Mouse (Mus musculus): Measurements from ENCODE around the gene Calm2.
A peak's percentile ranks its signal among the peaks of the same experiment; 100 is the strongest.

Calm2 gene

DNA sequence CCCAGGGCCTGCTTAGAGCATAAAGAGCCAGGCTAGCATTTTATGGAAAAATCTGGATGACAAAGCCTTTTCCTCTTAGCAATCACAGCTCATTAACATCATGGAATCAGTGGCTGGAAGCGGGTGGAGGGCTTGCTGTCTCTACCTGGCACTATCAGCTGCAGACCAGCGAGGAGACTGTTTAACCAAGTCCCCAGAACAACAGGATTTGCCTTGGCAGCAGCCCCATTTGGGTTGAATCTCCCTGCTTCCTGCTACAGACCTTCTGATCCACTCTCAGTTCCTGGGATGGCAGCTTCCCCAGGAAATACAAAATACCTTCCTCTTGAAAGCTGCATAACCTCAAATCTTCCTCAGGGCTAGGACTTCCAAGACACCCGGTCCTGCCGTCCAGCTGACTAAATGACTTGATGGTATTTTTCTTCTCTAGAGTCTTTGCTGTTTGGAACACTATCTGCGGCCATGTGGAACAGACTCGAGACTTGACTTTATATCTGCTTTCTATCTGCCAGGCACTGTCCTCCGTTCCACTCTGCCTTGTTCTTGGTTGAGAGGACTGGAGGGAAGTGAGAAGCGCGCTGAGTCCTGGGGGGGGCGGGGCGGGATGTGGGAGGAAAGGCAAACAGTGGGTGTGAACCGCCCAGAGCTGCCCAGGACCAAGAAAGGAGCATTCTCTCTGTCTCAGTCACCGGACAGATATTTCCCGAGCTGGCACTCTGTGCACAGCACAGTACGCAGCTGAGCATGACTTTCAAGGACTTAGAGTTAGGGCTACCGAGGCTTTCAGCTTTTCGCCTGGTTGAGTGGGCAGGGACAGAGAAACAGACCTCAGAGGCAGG lies 12.4 kb upstream of the Calm2 start:
- no peak for DNase-seq (ENCODE audit: low spot score)

DNA sequence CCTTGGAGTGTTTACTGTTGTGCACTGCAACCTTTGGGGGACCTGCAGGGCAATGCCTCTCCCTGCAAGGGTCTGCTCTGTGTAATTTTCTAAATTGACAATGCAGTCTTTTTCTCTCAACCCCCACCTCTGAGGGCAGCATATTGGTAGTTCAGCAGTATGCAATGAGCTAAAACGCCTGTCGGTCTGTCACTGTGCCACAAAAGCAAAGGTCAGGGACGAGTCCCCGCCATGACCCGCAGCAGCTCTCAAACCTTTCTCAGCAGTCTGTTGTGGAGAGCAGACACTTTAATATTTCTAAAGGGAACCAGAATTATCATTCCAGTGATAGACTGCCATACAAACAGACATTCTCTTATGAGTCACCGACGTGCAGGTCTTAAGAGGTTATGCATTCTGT lies 11.2 kb upstream of the Calm2 start:
- no peak for DNase-seq (ENCODE audit: low spot score)

DNA sequence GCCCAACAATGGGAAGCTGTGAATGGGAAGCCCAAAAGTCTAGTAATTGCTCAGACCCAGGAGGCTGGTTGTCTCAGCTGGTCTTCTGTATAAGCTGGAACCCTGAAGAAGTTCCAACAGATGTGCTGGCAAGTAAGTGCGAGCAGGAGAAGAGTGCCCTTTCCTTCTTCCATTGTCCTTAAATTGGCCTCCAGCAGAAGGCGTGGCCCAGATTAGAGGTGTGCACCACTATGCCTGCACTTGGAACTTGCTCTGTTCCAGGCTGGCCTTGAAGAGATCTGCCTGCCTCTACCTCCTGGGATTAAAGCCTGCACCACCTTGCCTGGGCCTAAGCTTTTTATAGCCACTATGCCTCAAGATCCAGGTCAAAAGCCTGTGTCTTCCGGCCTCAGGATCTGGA lies 7.4 kb upstream of the Calm2 start:
- no peak for DNase-seq (ENCODE audit: low spot score)

DNA sequence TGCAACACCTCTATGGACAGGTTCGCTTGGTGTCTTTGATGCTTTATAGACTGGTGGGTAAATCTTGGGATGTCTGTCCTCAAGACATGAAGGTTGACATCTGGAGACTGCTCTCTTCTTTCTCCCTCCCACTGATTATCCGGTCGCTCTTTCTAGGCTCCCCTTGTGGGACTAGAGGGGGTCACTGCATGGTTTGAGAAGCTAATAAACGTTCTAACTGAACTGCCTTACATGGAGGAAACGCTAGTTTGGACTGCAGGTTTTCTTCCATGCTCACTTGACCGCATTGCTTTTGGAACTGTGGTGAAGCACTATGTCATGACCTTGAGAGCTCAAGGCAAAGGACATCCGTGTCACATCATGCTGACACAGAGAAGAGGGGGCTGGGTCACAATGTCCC lies 6.6 kb upstream of the Calm2 start:
- no peak for DNase-seq (ENCODE audit: low spot score)

DNA sequence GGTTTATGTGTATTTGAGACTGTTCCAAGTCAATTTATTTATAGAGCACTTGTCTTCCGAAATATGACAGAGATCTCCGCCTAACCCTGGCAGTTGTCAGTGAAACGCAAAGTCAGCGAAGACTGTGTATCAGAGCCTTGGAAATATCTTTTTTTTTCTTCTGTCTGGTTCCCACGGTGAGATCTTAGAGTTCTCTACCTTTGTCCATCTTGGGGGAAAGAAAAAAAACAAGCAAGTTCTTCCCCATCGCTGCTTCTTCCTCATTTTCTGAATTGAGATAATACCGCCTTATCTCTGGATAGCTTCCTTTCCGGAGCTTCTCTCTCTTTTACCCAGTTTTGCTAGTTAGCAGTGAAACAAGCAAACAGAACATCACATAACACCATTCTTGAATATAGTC lies 2.1 kb upstream of the Calm2 start:
- no peak for DNase-seq (ENCODE audit: low spot score)

GRCm38 (mm10) chr17:87448339-87448738 lies 1.6 kb upstream of the Calm2 start:
- no peak for DNase-seq (ENCODE audit: low spot score)

- no peak for DNase-seq (ENCODE audit: low spot score)
Observed at GRCm38 (mm10) chr17:87447612-87448200, 971 bp upstream of the Calm2 start.

DNA sequence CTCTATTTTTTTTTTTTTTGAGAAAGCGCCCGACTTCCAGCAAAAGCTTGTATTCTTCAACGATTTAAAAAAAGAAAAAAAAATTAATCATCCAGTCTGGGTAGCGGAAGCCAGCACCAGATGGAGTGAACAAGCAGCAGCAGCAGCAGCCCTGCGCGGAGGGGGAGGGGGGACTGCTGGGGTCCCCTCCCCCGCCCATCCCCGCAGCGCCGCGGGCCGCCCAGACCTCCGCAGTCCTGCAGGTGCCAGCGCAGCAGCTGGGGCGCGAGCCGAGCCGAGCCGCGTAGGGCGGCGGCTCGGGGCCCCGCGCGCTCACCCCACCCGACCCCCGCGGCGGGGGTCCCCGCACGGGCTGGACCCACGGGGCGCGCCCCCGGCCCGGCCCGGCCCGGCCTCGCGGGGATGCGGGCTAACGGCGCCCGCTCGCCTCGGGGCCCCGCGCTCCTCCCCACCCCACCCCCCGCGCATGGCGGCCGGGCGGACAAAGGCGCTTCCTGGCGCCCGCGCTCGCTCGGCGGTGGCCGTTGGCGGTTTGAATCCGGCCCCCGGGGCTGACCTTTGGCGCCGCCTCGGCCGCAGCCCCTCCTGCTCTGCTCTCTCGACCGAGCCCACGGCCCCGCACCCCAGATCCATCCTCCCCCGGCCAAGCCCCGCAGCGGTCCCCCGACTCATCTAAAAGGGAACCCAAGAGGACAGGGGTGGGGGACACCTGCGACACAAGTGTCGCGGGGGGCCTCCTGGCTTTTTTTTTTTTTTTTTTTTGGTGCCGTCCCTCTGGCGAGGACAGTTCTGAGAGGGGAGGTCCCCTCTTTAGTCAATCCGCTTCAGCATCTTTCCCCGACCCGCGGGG lies 593 bp downstream of the Calm2 start:
- DNase-seq (ENCODE audit: low spot score): peak; percentile 79

DNA sequence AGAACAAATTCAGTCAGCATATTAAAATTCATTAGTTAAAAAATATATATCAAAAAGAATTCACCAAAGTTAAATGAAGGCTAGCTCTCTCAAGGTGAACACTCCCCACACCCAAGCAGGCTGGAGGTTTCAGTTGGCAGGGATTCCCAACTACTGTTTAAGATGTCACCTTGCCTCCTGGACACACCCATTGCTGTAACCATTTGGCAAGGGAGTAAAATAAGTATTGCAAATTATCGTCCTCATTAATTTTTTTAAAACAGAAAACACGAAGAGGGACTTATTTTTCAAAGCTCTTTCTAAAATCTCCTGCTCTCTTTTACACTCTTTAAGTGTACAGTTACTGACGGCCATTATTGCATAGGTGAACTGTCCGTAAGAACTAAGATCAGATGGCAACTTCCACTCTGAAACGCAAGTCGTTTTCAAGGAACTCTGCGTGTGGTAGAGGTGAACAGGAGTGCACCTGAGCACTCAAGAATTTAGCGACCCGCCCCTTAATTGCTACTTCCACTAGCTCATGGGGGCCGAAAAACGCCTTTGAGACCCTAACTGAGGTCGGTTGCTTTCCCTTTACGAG lies 1.3 kb downstream of the Calm2 start:
- DNase-seq (ENCODE audit: low spot score): no peak

DNA sequence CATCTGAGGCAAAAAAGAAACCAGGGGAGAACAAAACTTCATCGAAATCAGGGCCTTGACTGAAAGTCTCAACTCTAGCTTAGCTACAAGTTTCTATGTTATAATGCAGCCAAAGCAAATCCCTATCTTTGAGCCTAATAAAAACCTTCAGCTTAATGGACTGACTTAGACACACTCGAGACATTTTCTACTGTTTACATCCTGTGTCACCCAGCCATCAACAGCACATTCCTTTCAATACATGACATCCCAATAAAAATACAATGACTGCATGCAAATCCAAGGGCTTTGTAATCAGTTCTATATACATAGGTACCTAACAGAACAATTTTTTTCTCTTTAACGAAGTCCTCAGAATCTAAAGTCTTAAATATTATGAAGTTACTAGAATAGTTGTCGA lies 2.0 kb downstream of the Calm2 start:
- no peak for DNase-seq (ENCODE audit: low spot score)

- no peak for DNase-seq (ENCODE audit: low spot score)
Observed at GRCm38 (mm10) chr17:87441537-87441936, 5.2 kb downstream of the Calm2 start.

DNA sequence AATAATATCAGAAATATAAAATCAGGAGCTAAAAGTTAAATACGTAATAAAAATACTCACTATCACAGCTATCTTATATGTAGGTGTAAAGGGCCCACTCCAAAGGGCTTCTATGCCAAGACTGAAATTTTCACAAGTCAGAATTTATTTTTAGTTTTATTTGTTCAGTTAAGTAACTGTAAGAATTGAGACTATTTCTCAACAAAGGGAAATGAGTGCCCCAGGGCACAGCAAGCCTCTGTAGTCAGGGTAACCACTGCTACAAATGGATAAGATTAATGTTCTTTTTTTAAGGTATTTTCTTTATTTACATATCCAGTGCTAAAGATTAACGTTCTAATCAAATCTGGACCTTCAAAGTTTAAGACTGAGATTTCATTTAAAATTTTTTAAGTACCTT lies 7.3 kb downstream of the Calm2 start:
- no peak for DNase-seq (ENCODE audit: low spot score)

GRCm38 (mm10) chr17:87433929-87434328 lies 12.8 kb downstream of the Calm2 start:
- no peak for DNase-seq (ENCODE audit: low spot score)

GRCm38 (mm10) chr17:87432743-87433142 lies 14.0 kb downstream of the Calm2 start:
- no peak for DNase-seq (ENCODE audit: low spot score)

DNA sequence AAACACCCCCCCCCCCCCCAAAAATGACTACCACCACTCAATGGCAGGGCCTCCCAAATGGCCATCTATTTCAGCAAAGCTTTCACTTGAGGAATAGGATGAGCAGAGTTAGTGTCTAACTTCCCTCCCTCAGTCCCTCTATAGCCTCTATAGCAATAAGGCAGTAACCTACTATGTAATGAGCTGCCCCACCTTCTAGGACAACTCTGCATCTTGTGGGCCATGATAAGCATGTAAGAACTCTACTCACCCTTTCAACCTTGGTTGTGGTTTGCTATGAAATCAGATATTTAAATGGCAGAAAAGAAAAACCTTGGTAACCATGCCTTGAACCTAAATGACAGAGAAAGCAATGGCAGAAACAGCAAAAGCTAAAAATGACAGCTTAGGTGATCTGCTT lies 14.4 kb downstream of the Calm2 start:
- DNase-seq (ENCODE audit: low spot score): no peak

DNA sequence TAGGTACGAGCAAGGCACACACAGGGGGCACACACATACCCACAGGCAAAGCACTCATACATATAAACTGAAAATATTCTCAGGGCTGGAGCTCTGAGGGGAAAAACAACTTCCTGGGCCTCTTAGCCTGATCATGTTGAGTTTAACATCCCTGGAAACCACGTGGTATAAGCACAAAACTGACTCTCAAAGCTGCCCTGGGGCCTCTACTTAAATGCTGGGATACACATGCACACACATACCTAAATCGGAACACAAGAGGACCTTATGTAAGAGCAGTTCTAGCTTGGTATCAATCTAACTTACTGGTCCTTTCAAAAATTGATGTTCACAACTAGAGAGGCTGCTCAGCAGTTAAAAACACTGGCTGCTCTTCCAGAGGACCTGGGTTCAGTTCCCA lies 17.3 kb downstream of the Calm2 start:
- DNase-seq (ENCODE audit: low spot score): no peak

DNA sequence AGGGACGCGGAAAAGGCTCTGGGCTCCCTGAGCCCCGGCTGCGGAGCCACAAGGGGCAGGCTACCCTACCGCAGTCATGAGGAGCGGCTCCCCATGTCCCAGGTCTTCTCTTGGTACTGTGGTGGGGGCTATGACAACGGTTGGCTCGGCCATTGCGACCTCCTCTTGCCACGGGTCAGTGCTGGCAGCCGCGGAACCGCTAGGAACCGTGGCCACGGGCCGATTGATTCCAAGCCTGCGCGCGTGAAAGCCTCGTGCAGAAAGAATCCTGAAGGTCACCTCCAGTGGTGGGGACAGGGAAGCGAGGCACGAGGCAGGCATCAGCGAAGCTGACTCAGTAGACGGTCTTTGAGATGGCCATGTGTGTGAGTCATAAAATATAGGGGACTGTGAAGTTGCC lies 19.2 kb downstream of the Calm2 start, which contains the start of gene Stpg4:
Stpg4 (minus strand) TSS at position 231 of the 400 bp plus-strand sequence.
- DNase-seq (ENCODE audit: low spot score): no peak

DNA sequence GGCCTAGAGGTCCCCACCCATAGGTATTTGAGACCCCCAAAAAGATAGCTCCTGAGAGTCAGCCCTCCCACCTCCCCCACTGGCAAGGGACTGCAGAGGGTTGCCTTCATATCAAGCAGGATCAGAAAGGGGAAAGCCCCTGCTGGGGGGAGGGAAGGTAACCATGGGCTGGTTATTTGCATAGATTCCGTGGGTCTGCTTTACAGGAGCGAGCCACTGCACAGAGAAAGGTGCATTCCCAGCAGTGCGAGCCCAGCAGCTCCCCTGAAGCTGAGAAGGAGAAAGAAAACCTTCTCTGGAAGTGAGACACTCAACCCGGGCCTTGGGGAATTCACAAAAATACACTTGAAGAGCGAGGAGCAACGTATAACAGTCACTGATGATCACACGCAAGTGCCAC lies 28.7 kb downstream of the Calm2 start:
- DNase-seq (ENCODE audit: low spot score): no peak

DNA sequence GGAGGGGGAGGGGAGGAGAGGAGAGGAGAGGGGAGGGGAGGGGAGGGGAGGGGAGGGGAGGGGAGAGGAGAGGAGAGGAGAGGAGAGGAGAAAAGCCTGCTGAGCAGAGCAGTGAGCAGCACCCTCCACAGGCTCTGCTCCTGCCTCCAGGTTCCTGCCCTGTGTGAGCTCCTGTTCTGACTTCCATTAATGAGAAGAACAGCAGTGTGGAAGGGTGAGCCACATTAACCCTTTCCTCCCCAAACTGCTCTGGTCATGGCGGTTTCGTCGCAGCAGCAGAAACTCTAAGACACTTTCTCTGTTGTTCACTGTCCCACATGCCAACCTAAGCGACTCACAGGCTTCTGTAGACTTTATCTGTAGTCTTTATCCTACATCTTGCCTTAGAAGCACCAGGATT lies 40.1 kb downstream of the Calm2 start:
- no peak for DNase-seq (ENCODE audit: low spot score)

DNA sequence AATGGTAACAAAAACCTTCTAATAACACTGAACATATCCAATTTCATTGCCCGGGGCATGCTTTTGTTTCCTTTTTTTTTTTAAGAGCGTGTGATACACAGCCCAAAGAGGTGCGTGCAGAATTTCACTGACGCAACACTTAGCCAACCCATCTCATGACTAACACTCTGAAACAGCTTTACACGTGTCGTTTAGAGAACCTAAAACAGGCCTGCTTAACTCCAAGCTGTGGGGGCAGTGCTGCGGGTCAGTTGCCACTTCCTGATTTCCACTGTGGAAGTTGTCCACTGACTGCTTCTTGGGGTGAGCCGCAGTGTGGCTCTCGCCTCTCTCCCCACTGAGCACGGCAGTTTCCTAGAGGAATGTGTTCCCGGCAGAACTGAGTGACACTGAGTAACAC lies 41.2 kb downstream of the Calm2 start:
- DNase-seq (ENCODE audit: low spot score): no peak

DNA sequence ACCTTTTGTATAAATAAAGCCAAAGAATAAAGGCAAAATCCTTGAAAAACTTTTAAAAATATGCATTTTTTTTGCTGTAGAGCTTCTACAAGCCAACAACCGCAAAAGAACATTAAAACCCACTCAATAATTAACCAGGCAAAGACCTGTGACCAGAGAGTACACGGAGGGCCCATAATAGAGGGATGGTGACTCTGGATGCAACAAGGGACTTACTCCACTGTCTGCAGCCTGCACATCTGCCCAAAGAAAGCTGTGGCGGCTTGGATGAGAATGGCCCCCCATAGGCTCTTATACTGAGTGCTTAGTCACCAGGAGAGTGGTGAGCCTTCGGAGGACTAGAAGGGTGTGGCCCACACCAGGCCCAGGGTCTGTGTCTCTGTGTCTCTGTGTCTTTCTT lies 43.3 kb downstream of the Calm2 start:
- DNase-seq (ENCODE audit: low spot score): no peak

GRCm38 (mm10) chr17:87402444-87402843 lies 44.3 kb downstream of the Calm2 start:
- no peak for DNase-seq (ENCODE audit: low spot score)

DNA sequence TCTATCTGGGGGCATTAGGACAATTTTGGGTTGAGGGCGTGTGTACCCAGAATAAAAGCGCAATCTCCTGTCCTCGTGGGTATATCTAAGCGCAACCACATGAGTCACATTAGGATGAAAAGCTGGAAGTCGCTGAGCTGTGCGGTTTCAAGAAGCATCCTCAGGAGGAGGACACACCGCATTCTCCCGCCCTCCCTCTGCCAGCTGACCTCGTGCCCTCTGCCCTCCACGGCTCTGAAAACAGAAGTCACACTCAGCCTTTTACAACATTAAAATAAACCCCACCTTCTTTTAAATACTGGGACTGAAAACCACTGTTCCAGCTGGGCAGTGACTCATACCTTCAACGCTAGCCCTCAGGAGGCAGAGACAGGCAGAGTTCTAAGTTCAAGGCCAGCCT lies 49.6 kb downstream of the Calm2 start:
- DNase-seq (ENCODE audit: low spot score): no peak

Data from T-cell, adult 2 months (primary cell).